Mouse (Mus musculus) liver (tissue): ENCODE data around the gene Mrpl48.
A peak's percentile ranks its signal among the peaks of the same experiment; 100 is the strongest.

ENCODE experiments used
- DNase-seq: peaks from one replicate; pipeline ENCODE4 v3.0.0-alpha.2; 2020; ENCODE audit warnings: mixed read lengths

Mrpl48 gene

DNA sequence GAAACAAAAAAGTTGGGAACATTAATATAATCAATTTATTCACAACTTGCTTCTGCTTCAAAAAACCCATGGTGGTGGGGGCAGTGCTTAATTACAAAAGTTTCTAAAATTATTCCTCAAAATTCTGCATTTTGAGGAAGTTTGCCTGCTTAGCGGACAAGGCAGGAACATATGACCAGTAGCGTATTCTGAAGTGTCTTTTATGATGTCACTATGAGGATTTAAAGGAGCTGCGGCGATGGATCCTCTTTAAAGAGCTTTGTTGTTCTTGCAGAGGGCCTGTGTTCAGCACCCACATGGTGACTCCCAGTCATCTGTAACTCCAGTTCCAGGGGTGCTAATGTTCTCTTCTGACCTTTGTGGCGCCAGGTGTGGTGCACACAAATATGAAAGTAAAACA, 77.3 kb downstream of the Mrpl48 start:
- DNase-seq, result no peak

- no peak for DNase-seq
These were observed 83.4 kb downstream of the Mrpl48 start for GRCm38 (mm10) chr7:100524669-100525068.

- DNase-seq, result no peak
These were observed 85.9 kb downstream of the Mrpl48 start for GRCm38 (mm10) chr7:100522222-100522621.

- peak; percentile 86 for DNase-seq
These were observed 87.3 kb downstream of the Mrpl48 start for GRCm38 (mm10) chr7:100520663-100521285.

- DNase-seq, result no peak
These were observed 87.9 kb downstream of the Mrpl48 start for GRCm38 (mm10) chr7:100520204-100520603.

GRCm38 (mm10) chr7:100514573-100514972, 93.5 kb downstream of the Mrpl48 start, which contains the start of gene Dnajb13:
TSS of gene Dnajb13 (minus strand) at chr7:100514960.
- no peak for DNase-seq

GRCm38 (mm10) chr7:100511602-100512001, 96.5 kb downstream of the Mrpl48 start:
- no peak for DNase-seq

GRCm38 (mm10) chr7:100508670-100509069, 99.4 kb downstream of the Mrpl48 start:
- no peak for DNase-seq

- DNase-seq, result no peak
These were observed 101.6 kb downstream of the Mrpl48 start for GRCm38 (mm10) chr7:100506494-100506893.

GRCm38 (mm10) chr7:100504740-100505487, 103.2 kb downstream of the Mrpl48 start:
- no peak for DNase-seq

DNA sequence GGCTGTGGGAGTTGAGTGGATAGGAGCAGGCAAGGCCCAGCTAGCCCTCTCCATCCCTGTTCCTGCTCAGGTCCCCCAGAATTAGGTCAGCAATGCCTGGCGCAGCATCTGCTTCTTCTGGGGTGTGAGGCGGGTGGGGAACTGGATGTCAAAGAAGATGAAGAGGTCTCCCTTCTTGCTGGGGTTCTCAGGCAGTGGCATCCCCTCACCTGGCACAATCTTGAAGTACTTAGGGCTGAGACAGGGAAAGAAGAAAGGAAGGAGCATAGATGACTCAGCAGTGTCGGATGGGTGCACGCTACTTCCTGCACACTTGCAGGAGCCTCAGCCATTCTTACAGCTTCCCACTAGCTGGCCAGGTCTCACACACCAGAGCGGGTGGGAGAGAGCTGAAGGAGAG, 105.0 kb downstream of the Mrpl48 start:
- DNase-seq, result peak; percentile 60

GRCm38 (mm10) chr7:100502374-100502922, 105.7 kb downstream of the Mrpl48 start:
- peak; percentile 46 for DNase-seq

GRCm38 (mm10) chr7:100501844-100502373, 106.2 kb downstream of the Mrpl48 start:
- no peak for DNase-seq

GRCm38 (mm10) chr7:100501027-100501843, 106.9 kb downstream of the Mrpl48 start:
- DNase-seq, result peak; percentile 52

- DNase-seq, result peak; percentile 63
These were observed 107.7 kb downstream of the Mrpl48 start for GRCm38 (mm10) chr7:100500276-100500977.

- no peak for DNase-seq
These were observed 108.6 kb downstream of the Mrpl48 start for GRCm38 (mm10) chr7:100499465-100499864.

- no peak for DNase-seq
These were observed 110.1 kb downstream of the Mrpl48 start for GRCm38 (mm10) chr7:100497982-100498381.

DNA sequence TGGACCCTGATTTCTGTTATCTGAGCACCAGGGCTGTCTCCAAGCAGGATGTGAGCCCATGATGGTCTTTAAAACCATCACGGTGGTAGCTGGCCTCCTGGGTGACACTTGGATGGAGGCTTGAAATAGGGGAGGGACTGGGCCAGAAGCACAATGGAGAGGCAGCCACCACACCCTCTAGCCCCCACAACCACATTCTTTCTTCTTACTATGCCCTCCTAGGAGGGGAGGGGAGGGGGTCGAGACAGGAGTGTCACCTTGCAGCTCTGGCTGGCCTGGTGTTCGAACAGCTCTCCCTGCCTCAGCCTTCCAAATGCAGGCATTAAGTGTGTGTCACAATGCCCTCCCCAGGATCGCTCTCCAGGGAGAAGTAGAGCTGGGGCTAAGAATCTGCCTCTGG, 110.7 kb downstream of the Mrpl48 start:
- DNase-seq, result no peak

GRCm38 (mm10) chr7:100496791-100497190, 111.3 kb downstream of the Mrpl48 start:
- no peak for DNase-seq

GRCm38 (mm10) chr7:100496371-100496770, 111.7 kb downstream of the Mrpl48 start:
- no peak for DNase-seq
